Mouse (Mus musculus) E14TG2a.4 (cell line): ENCODE results near the gene Chd9.
"Not testable (repeated sequence)": the region's sequence is repeated elsewhere in the genome, so short reads cannot be mapped to it uniquely, and the experiment has no call there.

Experiments
- CTCF ChIP-seq: conservative IDR thresholded peaks from 2 replicates; pipeline ENCODE4 v1.5.1; 2014; ENCODE audit warnings: low read length
- POU5F1 ChIP-seq: IDR thresholded peaks from 2 replicates; pipeline ENCODE4 v1.6.1; 2014; ENCODE audit warnings: low read length, borderline replicate concordance

- TF ChIP-seq CTCF, POU5F1: not testable (repeated sequence)
Measured at GRCm38 (mm10) chr8:90886369-90886712, 58.2 kb downstream of the Chd9 start.
